Mouse (Mus musculus) embryonic facial prominence, embryonic 11.5 days (tissue): ENCODE measurements around the gene Krtap3-3. TPM values are rescaled to one million over a fixed set of nuclear protein-coding genes. Genes with fewer than 3 reads are reported as not detected.

Source experiments
- ATAC-seq: fragments of 200-750 bp; cut with Nextera tagmentation; replicated peaks from 2 replicates; pipeline ENCODE4 v1.8.0; 2017; ENCODE audit warnings: low read depth; ENCODE audit not compliant: insufficient number of reproducible peaks, low FRiP score, low TSS enrichment
- DNase-seq: peaks from one replicate; pipeline ENCODE4 v3.0.0-alpha.2; 2015; ENCODE audit warnings: low spot score
- H3K27ac ChIP-seq: fragments of 300-500 bp; sonication (generic); replicated peaks from 2 replicates; pipeline ENCODE4 v1.5.1; 2014; ENCODE audit warnings: mild to moderate bottlenecking, low read depth, low read length, control low read depth
- H3K27me3 ChIP-seq: fragments of 300-500 bp; sonication (generic); 2 replicates; pipeline ENCODE4 v1.6.1; 2014; ENCODE audit warnings: mild to moderate bottlenecking, low read length, moderate library complexity, mixed read lengths; ENCODE audit not compliant: control insufficient read depth, insufficient read depth
- H3K36me3 ChIP-seq: fragments of 300-500 bp; sonication (generic); replicated peaks from 2 replicates; pipeline ENCODE4 v1.6.1; 2014; ENCODE audit warnings: low read depth, mild to moderate bottlenecking, low read length, moderate library complexity, mixed read lengths; ENCODE audit not compliant: control insufficient read depth, insufficient read depth
- H3K4me1 ChIP-seq: fragments of 300-500 bp; sonication (generic); 2 replicates; pipeline ENCODE4 v1.6.1; 2014; ENCODE audit warnings: low read length, mixed read lengths; ENCODE audit not compliant: control insufficient read depth, insufficient read depth
- H3K4me2 ChIP-seq: fragments of 300-500 bp; sonication (generic); 2 replicates; pipeline ENCODE4 v1.6.1; 2014; ENCODE audit warnings: low read depth, mild to moderate bottlenecking, control low read depth, low read length, moderate library complexity
- H3K4me3 ChIP-seq: fragments of 300-500 bp; sonication (generic); 2 replicates; pipeline ENCODE4 v1.5.1; 2014; ENCODE audit warnings: low read depth, low read length, control low read depth
- H3K9ac ChIP-seq: fragments of 300-500 bp; sonication (generic); replicated peaks from 2 replicates; pipeline ENCODE4 v1.6.1; 2014; ENCODE audit warnings: mild to moderate bottlenecking, control low read depth, low read length
- H3K9me3 ChIP-seq: fragments of 300-500 bp; sonication (generic); replicated peaks from 2 replicates; pipeline ENCODE4 v1.6.1; 2016; ENCODE audit warnings: mild to moderate bottlenecking, low read length, inconsistent platforms, mixed read lengths; ENCODE audit not compliant: control insufficient read depth
- WGBS: fragments of 180-500 bp; shearing (Covaris S2); extraction: QIAGEN DNeasy Blood & Tissue Kit; methylation state at CpG from one replicate; pipeline ENCODE4 v1.1.7; 2014; 5-methylcytosine and 5-hydroxymethylcytosine counted together
- polyA plus RNA-seq: library from polyadenylated mRNA; unstranded; fragments of >200 nt; fragmentation: Nextera tagmentation; extraction: Ambion mirVana; gene quantifications from 2 replicates; pipeline ENCODE4 v1.2.1, GENCODE M21; 2014

The Krtap3-3 gene
- polyA plus RNA-seq, 1 experiment from 2014 or later: not detected

DNA sequence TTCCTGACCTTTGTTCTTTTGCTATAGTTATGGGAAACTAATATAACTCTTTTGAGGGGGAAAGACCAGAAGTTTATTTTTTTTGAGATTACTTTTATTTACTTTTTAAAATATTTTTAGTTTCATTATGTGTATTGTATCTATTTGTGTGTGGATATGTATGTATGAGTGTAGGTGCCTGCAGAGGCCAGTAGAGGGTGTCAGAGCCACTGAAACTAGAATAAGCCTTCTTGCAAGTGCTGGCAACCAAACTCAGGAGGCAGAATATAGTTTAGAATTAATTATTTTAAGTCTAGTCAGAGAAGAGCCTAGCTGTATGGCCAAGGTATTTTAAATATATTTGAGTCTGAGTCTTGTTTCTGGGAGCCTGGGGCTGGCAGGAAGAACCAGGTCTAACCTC lies 2.8 kb downstream of the Krtap3-3 start:
- Histone ChIP-seq H3K4me2 (no peak overlapping the region), H3K9ac (no peak overlapping the region), H3K4me1 (no peaks in the 10 kb centered on the region), H3K9me3 (no peaks in the 10 kb centered on the region), H3K4me3 (no peak overlapping the region), H3K36me3 (no peaks in the 10 kb centered on the region), H3K27ac (no peak overlapping the region), H3K27me3 (no peaks in the 10 kb centered on the region)
- ATAC-seq: no peak
- DNase-seq: no peak

DNA sequence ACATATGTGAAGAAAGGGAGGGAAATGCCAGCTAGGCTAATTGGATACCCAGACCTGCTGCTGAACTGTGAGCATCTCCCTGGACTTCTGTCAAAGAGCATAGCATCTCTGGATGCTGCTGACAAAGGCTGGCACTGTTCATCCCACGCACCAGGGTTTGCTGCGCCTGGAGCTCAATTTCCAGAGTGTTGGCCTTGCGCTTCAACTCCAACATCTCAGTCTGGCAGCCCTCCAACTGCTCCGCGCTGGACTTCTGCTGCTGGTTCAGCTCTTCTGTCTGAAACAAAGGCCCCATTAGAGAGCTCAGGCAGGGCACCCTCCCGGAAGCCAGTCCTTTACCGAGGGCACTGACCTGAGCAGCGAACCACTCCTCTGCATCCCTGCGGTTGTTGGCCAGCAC lies 10.9 kb downstream of the Krtap3-3 start:
- ATAC-seq: no peak
- no peak overlapping the region for H3K4me2 ChIP-seq

DNA sequence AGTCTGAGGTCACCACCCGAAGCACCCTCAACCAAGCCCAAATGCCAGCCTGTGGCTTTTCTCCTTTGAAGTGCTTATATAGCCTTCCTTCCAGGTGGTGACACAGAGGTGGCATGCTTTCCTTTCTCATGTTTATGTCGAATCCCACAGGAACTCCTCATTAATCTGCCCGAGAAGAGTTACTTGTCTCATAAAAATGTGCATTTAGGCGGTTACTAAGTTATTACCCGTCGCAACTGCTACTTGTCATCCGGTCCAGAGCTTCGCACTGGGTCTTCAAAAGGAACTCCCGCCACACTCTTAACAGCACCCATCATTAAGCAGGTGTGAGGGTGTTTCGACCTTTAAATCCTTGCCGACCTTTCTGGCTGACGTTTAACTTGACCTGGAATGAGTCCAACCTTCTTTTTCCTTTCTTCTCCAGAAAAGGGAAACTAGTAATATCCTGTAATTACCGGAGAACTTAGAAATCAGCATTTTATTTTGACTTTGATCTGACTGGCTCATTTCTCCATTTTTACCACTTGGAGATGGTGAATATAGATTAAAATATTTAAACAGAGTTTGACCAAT lies 29.3 kb downstream of the Krtap3-3 start, which contains the start of gene Krt39:
Gene Krt39, minus strand, starts transcription at position 51 of the 573 bp plus-strand sequence.
- Histone ChIP-seq H3K27me3 (no peaks in the 10 kb centered on the region), H3K4me2 (no peak within 1 kb of the TSS), H3K9ac (no peak within 1 kb of the TSS), H3K4me3 (no peak within 1 kb of the TSS), H3K9me3 (no peaks in the 10 kb centered on the region), H3K36me3 (no peaks in the 10 kb centered on the region), H3K27ac (no peak within 1 kb of the TSS), H3K4me1 (no peaks in the 10 kb centered on the region)
- ATAC-seq (no peak), DNase-seq (no peak)
- 82% methylated on average over 13 of the region's 13 CpGs for WGBS

More for the DNA sequence above, 10.9 kb downstream of the Krtap3-3 start:
- DNase-seq: no peak
- H3K4me1 ChIP-seq: no peaks in the 10 kb centered on the region
- no peaks in the 10 kb centered on the region for H3K36me3 ChIP-seq
- no peak overlapping the region for H3K4me3 ChIP-seq
- 53% methylated on average over 9 of the region's 9 CpGs for WGBS
- no peaks in the 10 kb centered on the region for H3K9me3 ChIP-seq
- no peak overlapping the region for H3K9ac ChIP-seq
- no peak overlapping the region for H3K27ac ChIP-seq
- H3K27me3 ChIP-seq: no peaks in the 10 kb centered on the region

DNA sequence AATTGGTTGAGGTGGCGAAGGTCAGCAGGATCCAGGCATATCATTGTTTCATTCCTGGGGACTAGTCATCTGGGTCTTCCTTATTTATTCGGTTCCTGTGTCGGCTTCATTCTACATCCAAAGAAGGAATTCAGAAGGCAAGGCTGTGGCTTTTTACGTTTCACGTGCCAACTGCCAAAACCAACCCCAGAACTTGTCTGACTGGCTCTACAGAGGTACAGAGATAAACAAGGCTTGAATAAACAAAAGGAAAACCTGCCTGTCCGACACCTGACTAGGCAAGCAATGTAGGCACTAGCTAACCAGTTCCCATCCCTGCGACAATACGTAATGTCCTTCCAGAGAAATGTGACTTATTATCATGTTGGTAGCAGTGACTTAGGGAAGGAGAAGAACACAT lies 36.6 kb downstream of the Krtap3-3 start:
- Histone ChIP-seq H3K4me3 (no peak overlapping the region), H3K27ac (no peak overlapping the region), H3K27me3 (no peaks in the 10 kb centered on the region), H3K9ac (no peak overlapping the region), H3K9me3 (no peaks in the 10 kb centered on the region), H3K36me3 (no peaks in the 10 kb centered on the region), H3K4me1 (no peaks in the 10 kb centered on the region), H3K4me2 (no peak overlapping the region)
- 82% methylated on average over 8 of the region's 8 CpGs for WGBS
- DNase-seq (no peak), ATAC-seq (no peak)

Other genes with a start within 250 kb of the Krtap3-3 start
- not detected in 2 replicates for gene Krt25, start 227.9 kb downstream of the Krtap3-3 start, polyA plus RNA-seq
- 0.08 and 0.14 TPM in 2 replicates for gene Krt26, start 212.9 kb downstream of the Krtap3-3 start, polyA plus RNA-seq
- 0.13 TPM in 1 of 2 replicates, not detected in the other for gene Krt27, start 199.8 kb downstream of the Krtap3-3 start, polyA plus RNA-seq
- 0.34 TPM in 1 of 2 replicates, not detected in the other for gene Krt28, start 176.0 kb downstream of the Krtap3-3 start, polyA plus RNA-seq
- gene Krt10, start 161.5 kb downstream of the Krtap3-3 start, polyA plus RNA-seq: 26.7 and 30.1 TPM in 2 replicates
- not detected in 2 replicates for gene Krt12, start 128.6 kb downstream of the Krtap3-3 start, polyA plus RNA-seq
- gene Krt20, start 112.7 kb downstream of the Krtap3-3 start, polyA plus RNA-seq: 0.17 and 0.53 TPM in 2 replicates
- 0.61 TPM in 1 of 2 replicates, not detected in the other for gene Krt23, start 57.7 kb downstream of the Krtap3-3 start, polyA plus RNA-seq
- not detected in 2 replicates for gene Krt39, start 29.5 kb downstream of the Krtap3-3 start, polyA plus RNA-seq
- not detected in 2 replicates for gene Krt40, start 7.7 kb downstream of the Krtap3-3 start, polyA plus RNA-seq
- not detected in 2 replicates for gene Krtap3-2, start 6.0 kb upstream of the Krtap3-3 start, polyA plus RNA-seq
- gene Gm11939, start 8.6 kb upstream of the Krtap3-3 start, polyA plus RNA-seq: not detected in 2 replicates
- not detected in 2 replicates for gene Krtap3-1, start 15.8 kb upstream of the Krtap3-3 start, polyA plus RNA-seq
- not detected in 2 replicates for gene Krtap1-5, start 30.2 kb upstream of the Krtap3-3 start, polyA plus RNA-seq
- gene Krtap1-4, start 32.8 kb upstream of the Krtap3-3 start, polyA plus RNA-seq: not detected in 2 replicates
- not detected in 2 replicates for gene Krtap1-3, start 40.5 kb upstream of the Krtap3-3 start, polyA plus RNA-seq
- gene Krtap9-3, start 47.2 kb upstream of the Krtap3-3 start, polyA plus RNA-seq: not detected in 2 replicates
- not detected in 2 replicates for gene Gm11938, start 52.4 kb upstream of the Krtap3-3 start, polyA plus RNA-seq
- not detected in 2 replicates for gene Gm11937, start 59.3 kb upstream of the Krtap3-3 start, polyA plus RNA-seq
- gene Krtap2-4, start 64.0 kb upstream of the Krtap3-3 start, polyA plus RNA-seq: not detected in 2 replicates
- gene Gm11562, start 69.6 kb upstream of the Krtap3-3 start, polyA plus RNA-seq: not detected in 2 replicates
- not detected in 2 replicates for gene Krtap4-1, start 77.4 kb upstream of the Krtap3-3 start, polyA plus RNA-seq
- gene Krtap4-2, start 84.2 kb upstream of the Krtap3-3 start, polyA plus RNA-seq: not detected in 2 replicates
- gene Krtap4-7, start 93.2 kb upstream of the Krtap3-3 start, polyA plus RNA-seq: not detected in 2 replicates
- gene Gm11555, start 99.4 kb upstream of the Krtap3-3 start, polyA plus RNA-seq: not detected in 2 replicates
- not detected in 2 replicates for gene Gm11563, start 108.1 kb upstream of the Krtap3-3 start, polyA plus RNA-seq
- not detected in 2 replicates for gene Krtap4-6, start 115.1 kb upstream of the Krtap3-3 start, polyA plus RNA-seq
- not detected in 2 replicates for gene Gm14190, start 139.9 kb upstream of the Krtap3-3 start, polyA plus RNA-seq
- not detected in 2 replicates for gene Gm14180, start 183.4 kb upstream of the Krtap3-3 start, polyA plus RNA-seq
- gene Gm11595, start 222.0 kb upstream of the Krtap3-3 start, polyA plus RNA-seq: not detected in 2 replicates
- not detected in 2 replicates for gene Krtap4-8, start 229.8 kb upstream of the Krtap3-3 start, polyA plus RNA-seq
- gene Krtap4-9, start 234.3 kb upstream of the Krtap3-3 start, polyA plus RNA-seq: not detected in 2 replicates
- not detected in 2 replicates for gene Gm11596, start 242.6 kb upstream of the Krtap3-3 start, polyA plus RNA-seq
- gene Gm11569, start 248.1 kb upstream of the Krtap3-3 start, polyA plus RNA-seq: not detected in 2 replicates